Mouse (Mus musculus) erythroblast, adult 5-6 weeks (primary cell): Measurements from ENCODE around the gene Cyp8b1. TPM values are rescaled to one million over a fixed set of nuclear protein-coding genes. Genes with fewer than 3 reads are reported as not detected.

Experiments
- ATAC-seq: replicated peaks from 2 replicates; pipeline ENCODE4 v1.8.0; 2016; ENCODE audit warnings: moderate number of reproducible peaks, mild to moderate bottlenecking, moderate TSS enrichment, inconsistent platforms; ENCODE audit not compliant: poor library complexity, low FRiP score, severe bottlenecking
- total RNA-seq, 2 experiments: library from RNA; stranded (forward) in 1 of 2; stranded (reverse) in 1 of 2; fragments of 150-400 nt in 1 of 2; fragments of 200-764, 138-1000 nt in 1 of 2; gene quantifications; 2 replicates each; pipeline versions ENCODE4 v1.2.3 to v1.2.4; 2015 to 2017; ENCODE audit warnings: low replicate concordance in 2 of 2

Gene Cyp8b1
- total RNA-seq, 2 experiments from 2014 or later: not detected

DNA sequence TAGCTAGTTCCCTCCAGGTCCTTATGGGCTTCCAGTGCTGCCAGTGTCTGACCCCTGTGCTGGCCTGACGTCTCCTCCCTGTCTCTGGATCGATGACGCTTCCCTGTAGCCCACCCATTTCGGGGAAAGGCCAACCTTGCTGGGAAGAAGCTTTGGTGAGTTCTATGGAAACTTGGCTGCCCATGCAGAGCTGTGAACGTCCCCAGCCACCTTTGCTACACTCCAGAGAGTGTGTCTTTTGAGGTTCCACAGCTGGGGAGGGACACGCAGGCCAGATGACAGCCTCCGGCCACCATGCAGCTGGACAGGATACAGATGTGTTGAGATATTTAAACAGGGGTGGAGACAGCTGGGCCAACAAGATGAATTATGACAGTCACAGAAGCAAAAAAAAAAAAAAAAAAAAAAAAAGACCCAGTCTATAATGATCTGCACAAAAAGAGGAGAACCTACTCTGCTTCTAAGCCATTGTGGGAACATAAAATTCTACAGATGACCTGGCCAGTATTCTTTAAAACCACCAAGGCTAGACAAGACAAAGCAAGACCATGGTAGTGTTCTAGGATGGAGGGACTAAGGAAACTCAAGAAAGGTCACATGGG is 20.6 kb downstream of the Cyp8b1 start:
- no peak for ATAC-seq

DNA sequence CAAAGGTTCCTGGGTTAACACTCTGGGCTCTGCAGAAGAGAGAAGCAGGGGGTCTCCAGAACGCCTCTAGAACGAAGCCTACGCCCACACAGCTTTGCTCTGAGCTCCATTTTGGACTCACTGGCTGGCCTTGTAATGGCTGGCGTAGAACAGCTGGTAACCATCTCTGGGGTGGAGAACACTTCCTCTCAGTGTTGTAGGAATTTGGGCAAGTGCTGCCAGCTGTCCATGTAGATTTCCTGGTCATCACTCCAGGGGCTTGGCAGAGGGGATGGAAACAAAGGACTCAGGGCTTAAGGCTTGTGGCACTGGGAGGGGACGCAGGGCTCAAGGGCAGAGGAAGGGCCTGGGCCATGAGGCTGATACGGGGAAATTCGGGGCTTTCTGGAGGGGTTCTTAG is 21.7 kb downstream of the Cyp8b1 start:
- no peak for ATAC-seq

DNA sequence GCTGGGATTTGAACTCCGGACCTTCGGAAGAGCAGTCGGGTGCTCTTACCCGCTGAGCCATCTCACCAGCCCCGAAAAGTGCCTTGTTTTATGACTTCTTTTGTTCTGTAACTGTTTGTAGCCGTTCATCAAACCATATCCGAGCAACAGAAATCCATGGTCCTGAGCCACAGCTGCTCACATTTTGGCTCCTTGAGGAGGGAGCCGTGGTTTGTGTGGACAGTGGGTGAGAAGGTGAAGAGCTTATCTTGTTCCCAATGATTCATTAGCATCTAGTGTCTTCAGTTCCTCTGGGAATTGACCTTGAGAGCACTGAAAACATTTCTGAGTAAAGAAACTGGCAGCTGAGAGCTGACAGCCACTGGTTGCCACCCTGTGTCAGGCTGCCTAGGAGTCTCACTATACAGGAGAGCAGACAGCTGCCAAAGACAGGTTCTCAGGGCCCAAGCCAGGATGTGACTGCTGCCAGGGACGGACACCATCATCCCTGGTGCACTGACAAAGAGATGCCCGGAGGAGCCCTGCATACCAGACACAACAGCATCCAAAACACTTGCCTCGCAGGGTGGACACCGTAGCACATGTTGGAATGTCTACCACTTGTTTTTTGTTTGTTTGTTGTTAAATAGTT is 23.9 kb downstream of the Cyp8b1 start:
- ATAC-seq: no peak

DNA sequence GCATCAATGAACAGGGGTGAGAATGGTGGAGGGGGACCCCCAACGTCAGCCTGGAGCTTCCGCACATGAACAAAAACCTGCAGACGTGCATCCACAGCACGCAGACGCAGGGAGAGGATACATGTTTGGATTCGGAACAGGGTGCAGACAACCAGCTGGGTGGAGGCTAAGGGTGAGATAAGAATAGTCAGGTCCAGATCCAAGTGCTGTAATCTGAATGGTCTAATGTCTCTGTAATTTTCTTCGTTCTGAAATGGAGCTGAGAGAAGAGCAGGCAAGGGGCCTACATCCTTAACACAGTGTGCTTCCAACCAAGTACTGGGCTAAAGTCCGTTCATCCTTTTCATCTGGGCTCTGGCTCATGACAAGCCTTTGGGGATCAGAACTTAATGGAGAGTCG is 24.8 kb downstream of the Cyp8b1 start:
- ATAC-seq: no peak

DNA sequence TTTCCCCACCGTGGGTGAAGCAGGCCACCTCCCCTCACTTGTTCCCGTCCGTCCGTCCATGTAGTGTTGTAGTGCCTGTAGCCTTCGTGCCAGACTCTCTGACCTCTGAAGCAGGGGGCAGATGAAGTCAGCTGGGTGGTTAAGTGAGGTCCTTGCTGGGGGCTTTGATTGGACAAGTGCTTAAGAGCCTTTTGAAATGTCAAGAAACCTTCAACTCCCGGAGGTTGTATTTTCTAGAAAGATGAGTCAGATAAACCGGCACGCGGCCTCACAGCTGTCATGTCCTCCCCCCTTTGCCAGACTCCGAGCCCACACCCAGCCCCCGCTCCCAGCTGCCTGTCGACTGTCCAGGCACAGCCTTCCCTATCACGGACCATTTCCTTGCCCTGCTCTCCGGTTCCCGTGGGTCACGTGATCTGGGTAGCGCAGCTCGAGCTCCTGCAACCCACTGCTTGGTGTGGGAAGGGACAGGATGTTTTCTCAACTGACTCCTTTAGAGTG is 25.6 kb downstream of the Cyp8b1 start:
- no peak for ATAC-seq

DNA sequence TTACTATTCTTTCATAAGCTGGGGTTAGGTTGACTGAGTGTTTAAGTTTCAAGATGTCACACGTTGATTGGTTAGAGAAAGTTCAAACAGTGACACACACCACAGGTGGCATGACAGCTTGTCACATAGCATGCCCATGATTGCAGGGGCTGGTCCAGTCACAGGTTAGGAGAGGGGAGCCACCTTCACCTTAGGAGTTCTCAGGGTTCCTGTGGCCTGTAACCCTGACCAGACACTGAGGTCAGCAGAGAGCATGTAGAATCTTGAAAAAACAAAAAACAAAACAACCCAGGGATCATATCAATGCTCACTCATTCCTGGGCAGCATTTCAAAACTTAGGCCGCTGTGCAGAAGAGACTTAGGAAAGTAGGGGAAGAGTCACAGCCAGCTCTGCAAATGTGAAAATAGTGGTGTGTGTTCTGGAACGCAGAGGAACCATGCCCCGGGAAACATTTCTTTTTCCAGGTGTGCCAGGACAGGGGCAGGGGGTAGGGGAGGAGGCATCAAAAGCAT is 26.1 kb downstream of the Cyp8b1 start:
- ATAC-seq: no peak

DNA sequence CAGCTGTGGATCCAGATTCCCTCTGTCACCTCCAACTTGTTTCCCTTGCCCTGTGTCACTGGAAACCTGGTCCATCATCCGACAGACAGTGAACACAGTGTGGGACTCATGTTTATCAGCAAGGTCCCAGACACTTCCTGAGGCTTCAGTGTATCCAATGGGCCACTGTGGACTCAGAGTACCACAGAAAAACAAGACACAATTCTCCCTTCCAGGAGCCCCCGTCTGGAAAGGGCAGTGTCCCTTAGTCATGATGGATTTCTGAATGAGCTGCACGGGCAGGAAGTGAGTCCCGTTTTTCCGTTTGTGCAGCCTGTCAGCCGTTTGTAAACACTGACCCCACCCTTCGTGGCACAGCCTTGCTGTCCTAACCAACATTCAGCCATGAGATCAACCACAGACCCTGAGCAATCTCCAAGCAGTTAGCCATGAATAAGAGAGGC is 34.1 kb downstream of the Cyp8b1 start:
- ATAC-seq: no peak

DNA sequence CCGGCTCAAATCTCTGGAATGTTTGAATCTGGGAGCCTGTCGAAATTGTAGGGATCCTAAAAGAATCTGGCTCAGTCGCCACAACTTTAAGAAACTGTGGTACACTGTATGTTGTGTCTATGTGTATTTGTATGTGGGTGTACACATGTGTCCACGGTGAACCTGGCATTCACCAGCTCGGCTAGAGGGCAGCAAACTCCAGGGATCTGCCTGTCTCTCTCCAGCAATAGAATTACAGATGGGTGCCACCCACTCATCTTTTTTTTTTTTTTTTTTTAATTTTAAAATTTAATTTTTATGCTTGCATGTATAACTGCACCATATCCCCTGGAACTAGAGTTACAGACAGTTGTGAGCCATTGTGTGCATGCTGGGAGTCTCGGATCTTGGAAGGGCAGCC is 34.8 kb downstream of the Cyp8b1 start:
- ATAC-seq: no peak

DNA sequence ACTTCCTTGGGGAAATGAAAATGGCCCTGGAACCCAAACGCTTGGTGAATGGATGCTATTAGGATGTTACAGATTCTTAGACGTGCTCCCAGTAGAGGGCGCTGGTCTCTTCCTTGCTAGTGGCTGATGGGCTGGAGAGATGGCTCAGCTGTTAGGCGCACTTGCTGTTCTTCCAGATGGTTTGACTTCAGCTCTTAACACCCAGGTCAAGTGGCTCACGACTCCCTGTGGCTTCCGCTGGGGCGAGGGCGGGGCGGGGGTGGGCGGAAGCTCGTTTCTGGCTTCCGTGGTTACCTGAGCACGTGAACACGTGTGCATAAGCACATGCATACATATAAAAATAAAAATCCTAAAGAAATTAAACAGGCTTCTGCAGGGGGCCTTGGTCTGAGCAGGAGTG is 35.3 kb downstream of the Cyp8b1 start:
- ATAC-seq: no peak

DNA sequence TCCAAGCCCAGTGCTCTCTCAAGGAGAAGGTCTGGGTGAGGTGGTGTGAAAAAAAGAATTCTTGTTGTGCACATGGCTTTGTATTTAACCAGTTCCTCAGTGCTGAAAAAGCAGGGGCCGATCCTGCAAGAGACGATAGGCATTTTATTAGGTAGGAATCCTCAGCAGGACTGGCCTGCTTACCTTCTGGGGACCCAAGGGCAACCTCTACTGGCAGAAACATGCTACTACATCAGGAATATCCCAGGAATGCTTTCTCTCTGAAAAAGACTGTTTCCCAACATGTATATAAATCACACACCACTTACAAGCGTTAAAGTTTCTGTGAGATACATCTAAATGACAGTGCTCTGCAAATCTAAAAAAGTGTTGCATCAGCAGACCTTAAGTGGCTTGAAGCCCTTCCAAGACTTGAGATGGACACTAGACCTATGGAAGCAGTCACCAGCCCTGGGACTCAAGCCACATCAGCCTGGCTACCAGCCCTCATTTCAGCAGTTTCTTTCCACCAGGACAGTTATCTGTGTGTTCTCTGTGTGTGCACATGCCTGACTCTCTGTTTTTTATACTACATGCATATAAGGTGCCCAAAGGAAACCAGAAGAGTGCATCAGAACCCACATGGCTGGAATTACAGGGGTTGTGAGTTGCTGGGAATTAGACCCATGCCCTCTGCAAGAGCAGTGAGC is 38.9 kb downstream of the Cyp8b1 start:
- peak; percentile 65 for ATAC-seq

DNA sequence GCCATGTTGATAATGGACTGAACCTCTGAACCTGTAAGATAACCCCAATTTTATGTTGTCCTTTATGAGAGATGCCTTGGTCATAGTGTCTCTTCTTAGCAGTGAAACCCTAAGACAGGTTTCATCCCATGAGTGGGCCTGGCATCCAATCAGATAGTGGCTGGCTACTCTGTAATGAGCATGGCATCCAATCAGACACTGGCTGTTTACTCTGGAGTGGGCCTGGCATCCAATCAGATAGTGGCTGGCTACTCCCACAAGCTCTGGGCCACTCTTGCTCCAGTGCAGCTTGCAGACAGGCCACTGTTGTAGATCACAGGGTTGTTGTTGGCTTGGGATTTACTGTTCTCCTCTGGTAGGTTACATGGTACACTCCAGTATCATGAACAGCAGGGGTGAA is 42.5 kb downstream of the Cyp8b1 start:
- ATAC-seq: no peak

DNA sequence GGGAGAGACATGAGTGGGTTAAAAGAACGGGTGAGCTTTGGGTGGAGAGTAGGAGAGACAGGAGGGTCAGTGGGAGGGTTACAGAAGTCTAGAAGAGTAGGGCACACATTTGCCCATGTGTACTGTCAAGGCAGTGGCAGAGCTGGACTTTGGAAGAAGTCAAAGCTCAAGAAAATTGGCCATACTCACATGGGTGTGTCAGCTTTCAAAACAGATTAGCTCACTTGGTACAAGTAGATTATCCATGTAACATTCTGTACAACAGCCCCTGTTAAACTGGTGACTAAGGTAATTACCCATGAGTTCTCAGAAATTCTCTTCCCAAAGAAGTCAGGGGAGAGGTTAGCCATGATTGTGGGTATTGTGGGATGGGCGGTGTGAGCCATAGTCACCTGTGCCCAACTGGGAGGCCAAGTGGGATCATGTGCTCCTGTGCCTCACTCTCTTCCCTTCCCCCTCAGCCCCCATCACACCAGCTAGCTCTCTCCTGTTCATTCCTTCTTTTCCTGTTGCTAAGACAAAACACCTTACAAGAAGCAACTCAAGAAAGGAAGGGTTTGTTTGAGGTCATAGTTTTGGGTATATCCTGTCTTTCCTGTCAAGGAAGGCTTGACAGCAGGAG is 43.9 kb downstream of the Cyp8b1 start:
- no peak for ATAC-seq

DNA sequence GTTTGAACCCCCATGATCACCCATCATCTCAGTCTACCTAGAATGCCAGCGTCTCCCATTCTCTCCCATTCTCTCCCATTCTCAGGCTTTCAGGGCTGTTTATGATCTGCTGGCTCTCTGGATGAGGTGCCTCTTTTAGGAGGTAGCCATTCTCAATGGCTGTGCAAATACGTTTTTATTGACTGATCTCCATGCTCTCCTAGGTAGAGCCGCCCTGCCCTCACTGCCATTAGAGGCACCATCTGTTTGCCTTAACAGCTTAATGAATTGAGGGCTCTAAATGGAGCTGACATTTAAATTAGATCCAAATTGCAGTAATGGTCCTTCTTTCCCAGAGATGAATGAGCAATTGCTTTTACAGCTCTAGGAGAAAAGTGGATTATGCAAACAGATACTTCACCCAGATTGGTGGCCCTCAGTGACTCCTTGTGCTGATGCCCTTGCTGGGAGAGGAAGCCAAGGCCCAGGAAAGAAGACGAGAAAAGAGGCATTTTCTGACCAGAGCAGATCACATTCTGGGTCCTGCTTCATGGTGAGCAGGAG is 46.1 kb downstream of the Cyp8b1 start:
- no peak for ATAC-seq

DNA sequence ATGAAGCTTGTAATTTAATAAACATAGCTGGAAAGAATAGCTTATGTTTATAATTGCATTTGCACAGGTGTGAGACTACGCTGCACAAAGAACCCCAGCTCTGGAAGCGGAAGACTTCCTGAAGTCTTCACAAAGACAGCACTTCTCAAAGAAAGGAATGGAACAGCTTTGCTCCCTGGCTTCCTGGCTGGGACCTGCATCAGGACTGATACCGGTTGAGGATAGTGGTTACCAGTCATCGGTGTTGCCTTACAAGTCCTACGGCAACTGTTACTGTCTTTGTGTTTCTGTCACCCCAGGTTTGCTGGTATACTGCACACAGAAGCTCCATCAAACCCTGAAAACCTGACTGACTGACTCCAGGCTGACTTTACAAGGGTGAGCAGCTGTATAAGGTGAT is 46.7 kb downstream of the Cyp8b1 start:
- no peak for ATAC-seq

DNA sequence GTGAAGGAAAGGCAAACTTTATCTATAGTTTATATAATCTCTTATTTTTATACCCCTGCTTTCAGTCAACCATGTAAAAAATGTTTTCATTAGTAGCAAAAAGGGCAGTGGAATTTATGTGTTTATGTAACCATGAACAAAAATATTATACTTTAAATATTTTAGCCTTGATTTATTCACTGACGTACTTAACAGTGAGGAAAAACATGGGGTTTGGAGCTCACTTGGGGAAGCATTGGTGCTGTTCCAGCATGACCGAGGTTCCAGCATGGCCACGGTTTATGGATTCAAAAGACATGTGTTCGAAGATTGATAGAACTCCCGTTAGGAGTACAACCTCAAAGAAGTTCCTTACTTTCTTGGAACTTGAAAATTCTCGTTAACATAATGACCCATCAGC is 47.9 kb downstream of the Cyp8b1 start:
- ATAC-seq: no peak

DNA sequence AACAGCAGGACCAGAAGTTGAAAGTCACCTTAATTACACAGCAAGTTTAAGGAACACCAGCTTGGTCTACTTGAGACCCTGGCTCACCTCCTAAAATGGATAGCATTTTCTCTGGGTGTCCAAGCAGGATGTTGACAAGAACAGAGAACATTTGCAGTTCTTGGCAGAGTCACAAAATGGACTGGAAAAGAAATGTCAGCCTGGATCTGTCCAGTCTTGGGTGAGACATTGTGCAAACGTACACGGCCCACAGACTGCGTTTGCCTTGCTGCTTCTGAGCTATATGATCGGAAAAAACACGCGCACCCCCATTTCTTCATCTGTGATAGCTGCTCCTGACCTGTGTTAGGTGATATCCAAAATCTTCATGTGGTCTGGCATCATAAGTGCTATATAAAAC is 48.5 kb downstream of the Cyp8b1 start:
- no peak for ATAC-seq

DNA sequence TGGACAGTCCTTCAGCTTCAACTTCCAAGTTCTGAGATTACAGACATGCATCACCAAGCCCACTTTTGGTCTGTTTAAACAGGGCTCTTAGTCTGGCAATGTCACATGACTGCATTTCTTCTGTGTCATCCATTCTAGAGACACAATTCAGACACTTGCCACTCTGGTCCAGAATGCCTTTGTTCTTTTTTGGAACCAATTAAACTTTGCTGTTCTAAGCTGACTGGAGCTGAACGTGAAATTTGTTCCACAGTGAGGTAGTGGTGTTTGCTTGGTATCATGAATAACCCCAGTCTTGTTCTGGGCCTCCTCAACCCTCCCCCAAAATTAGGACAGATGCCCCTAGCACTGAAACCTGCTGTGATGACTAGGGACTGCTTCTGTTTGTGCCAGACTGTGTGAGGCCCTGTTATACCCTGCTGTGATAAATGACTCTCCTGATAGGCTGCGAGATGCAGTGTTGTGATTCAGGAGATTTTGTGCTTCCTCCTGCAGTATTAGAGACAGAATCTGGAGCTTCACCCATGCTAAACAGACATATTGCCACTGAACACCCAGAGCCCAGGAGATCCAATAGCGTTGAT is 50.6 kb downstream of the Cyp8b1 start:
- no peak for ATAC-seq

DNA sequence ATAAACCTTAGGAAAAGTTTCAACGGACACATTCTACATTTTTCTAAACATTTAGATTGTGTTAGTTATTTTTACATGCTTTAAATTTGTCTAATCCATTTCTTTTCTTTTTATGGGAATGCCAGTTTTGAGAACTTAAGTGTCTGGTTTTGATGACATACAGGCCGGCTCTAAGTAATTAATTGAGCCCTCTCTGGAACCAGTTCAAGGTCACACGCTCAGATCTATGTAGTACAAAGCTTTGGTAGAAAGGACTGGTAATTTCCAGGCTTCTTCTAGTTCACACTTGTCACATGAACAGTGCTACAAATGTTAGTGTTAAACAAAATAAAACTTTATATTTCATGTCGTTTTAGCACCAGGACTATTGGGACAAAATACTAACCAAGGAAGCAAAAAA is 51.3 kb downstream of the Cyp8b1 start:
- no peak for ATAC-seq
